Mouse (Mus musculus) embryo, embryonic 11.5 days (tissue): ENCODE results near the gene Grip1.

ENCODE experiments used
- DNase-seq: peaks from one replicate; pipeline ENCODE4 v3.0.0-alpha.2; 2012; ENCODE audit warnings: low read depth, low spot score

The Grip1 gene

GRCm38 (mm10) chr10:119660677-119661353 lies 207.2 kb downstream of the Grip1 start:
- no peak for DNase-seq

- no peak for DNase-seq
Observed at GRCm38 (mm10) chr10:119663586-119663985, 210.0 kb downstream of the Grip1 start.

GRCm38 (mm10) chr10:119666386-119666785 lies 212.8 kb downstream of the Grip1 start:
- DNase-seq: no peak

GRCm38 (mm10) chr10:119670456-119670855 lies 216.8 kb downstream of the Grip1 start:
- no peak for DNase-seq

GRCm38 (mm10) chr10:119684377-119684826 lies 230.8 kb downstream of the Grip1 start:
- DNase-seq: no peak

GRCm38 (mm10) chr10:119691358-119692083 lies 237.9 kb downstream of the Grip1 start:
- no peak for DNase-seq

GRCm38 (mm10) chr10:119692284-119692890 lies 238.8 kb downstream of the Grip1 start:
- DNase-seq: no peak

- no peak for DNase-seq
Observed at GRCm38 (mm10) chr10:119693400-119693799, 239.8 kb downstream of the Grip1 start.

- DNase-seq: no peak
Observed at GRCm38 (mm10) chr10:119697257-119697798, 243.7 kb downstream of the Grip1 start.

GRCm38 (mm10) chr10:119705348-119705747 lies 251.7 kb downstream of the Grip1 start:
- no peak for DNase-seq

GRCm38 (mm10) chr10:119706281-119706680 lies 252.7 kb downstream of the Grip1 start:
- no peak for DNase-seq

- no peak for DNase-seq
Observed at GRCm38 (mm10) chr10:119706983-119707382, 253.4 kb downstream of the Grip1 start.

GRCm38 (mm10) chr10:119721887-119722286 lies 268.3 kb downstream of the Grip1 start:
- no peak for DNase-seq

GRCm38 (mm10) chr10:119722471-119722870 lies 268.8 kb downstream of the Grip1 start:
- no peak for DNase-seq

GRCm38 (mm10) chr10:119723671-119724070 lies 270.0 kb downstream of the Grip1 start:
- DNase-seq: no peak

- no peak for DNase-seq
Observed at GRCm38 (mm10) chr10:119725363-119725762, 271.7 kb downstream of the Grip1 start.

- no peak for DNase-seq
Observed at GRCm38 (mm10) chr10:119725966-119726365, 272.3 kb downstream of the Grip1 start.

- no peak for DNase-seq
Observed at GRCm38 (mm10) chr10:119726921-119727320, 273.3 kb downstream of the Grip1 start.

- DNase-seq: no peak
Observed at GRCm38 (mm10) chr10:119730206-119730605, 276.6 kb downstream of the Grip1 start.

GRCm38 (mm10) chr10:119735011-119735992 lies 281.7 kb downstream of the Grip1 start:
- no peak for DNase-seq

GRCm38 (mm10) chr10:119739466-119739865 lies 285.8 kb downstream of the Grip1 start:
- no peak for DNase-seq
